Mouse (Mus musculus) right cerebral cortex, adult 18-20 months (tissue): ENCODE measurements around the gene Rgs6.

ENCODE experiments used
- DNase-seq: peaks from one replicate; pipeline ENCODE4 v3.0.0; 2022; ENCODE audit warnings: mixed read lengths

Gene Rgs6

DNA sequence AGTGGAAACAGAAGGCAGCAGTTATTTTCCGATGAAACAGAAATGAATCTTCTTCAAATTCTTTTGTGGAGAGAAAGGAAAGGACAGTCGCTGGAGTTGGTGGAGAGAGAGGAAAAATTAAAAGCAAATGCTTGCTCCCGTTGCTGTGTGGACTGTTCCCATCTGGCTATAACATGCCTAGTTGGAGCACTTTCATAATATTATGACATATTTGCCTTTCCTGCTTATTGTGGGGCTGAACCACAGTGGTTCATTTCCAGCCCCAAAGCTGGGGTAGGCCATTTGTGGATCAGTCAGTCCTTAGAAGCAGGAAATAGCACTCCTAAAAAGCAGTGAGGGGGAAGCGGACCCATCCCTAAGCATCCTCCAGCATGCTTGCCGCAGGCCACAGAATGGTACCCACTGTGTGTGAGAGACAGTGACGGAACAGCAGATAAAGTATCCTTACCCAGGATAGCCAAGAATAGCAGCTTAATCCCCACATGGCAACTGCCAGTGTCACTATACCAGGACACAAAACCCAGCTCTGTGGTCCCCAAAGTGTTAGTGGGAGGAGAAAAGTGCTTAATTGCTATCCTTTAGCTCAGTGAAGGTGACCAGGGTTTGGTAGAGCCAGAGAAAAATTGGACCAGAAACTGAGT lies 456.0 kb downstream of the Rgs6 start:
- no peak for DNase-seq

DNA sequence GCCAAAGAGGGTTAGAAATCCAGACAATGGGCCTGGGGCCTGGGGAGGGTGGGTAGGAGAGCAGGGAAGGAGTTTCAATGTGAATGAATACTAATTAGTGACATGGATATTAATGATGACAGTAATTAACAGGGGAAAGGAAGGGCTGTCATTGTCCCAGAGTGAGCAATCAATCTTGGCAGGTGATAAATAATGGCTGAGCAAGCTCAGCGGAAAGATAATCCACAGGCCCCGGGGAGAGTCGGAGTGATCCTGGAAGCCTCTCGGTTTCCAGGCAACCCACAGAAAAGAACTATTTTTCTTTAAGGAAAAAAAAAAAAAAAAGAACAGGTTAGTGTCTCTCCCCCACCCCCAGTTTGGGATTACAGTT lies 456.5 kb downstream of the Rgs6 start:
- DNase-seq, result no peak

DNA sequence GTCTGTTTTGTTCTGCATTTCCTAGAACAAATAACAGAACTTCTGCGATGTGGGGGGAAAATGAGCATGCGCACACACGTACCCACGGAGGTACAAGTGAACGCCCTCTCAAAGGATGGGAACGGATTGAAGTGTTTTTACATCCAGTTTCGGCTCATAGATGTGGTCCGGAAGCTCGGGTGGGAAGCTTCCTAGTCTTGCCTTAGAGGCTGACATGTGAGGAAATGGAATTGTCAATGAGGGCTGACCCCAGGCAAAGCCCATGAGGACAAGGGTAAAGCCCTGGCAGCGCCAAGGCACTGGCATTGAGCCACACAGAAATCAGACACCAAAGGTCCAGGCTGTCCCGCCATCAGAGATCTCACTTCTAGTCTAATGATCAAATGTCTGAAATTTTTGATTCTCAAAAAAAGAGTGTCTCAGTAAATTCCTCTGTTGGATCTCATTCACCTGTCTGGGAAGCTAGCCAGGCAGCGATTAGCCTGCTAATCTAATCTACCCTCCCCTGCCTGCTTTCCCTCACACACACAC lies 457.0 kb downstream of the Rgs6 start:
- DNase-seq, result peak; percentile 54

DNA sequence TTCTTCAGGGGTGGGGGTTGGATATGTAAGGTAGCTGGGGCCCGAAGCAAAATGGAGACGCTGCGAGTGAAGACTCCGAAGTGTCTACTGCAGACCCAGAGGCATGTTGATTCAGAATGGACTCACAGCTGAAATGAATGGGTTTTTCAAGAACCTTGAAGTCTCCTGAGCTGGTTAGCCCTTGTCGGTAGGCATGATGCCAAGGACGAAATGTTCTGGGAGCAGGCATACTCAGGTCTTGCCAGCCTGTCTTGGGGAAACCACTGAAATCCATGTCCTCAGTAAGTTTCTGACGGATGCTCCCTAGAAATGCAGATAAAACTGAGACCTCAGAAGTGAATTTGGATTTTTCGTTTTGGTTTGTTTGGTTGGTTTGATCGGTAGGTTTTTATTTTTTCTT lies 458.6 kb downstream of the Rgs6 start:
- DNase-seq, result peak; percentile 9

DNA sequence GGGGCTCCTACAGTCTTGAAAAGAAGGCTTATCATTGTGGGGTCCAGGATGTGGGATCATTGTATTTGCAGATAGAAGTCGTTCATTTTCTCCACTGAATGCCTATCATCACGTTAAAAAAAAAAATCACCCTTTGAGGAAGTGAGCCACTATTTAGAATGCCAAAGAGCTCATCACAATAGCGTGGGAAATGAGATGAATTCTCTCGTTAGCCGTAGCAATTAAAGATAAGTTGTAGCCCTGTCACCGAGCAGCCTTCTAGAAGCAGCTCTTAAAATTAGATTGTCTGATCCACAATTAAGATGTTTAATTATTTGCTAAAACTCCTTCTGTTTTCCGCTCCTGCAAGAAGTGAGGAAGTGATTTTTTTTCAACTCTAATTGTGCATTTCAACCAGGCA lies 459.6 kb downstream of the Rgs6 start:
- no peak for DNase-seq

DNA sequence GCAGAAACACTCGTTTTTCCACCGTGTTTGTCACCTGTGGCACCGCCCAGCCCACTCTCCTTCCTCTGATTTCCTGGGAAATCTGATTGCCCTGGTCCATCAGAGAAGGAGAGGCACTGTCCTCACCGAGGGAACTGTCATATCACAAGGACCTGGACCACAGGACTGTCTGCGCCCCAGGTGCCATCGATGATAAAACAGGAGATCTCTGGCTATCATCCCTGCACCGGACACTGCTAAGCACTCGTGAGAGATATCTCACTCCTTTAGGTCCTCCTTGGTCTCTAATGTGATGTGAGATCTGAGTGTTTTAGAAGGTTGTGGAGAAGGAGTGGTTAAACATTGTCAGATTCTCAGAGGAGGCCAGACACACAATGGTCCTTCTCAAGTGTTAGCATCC lies 462.4 kb downstream of the Rgs6 start:
- no peak for DNase-seq

DNA sequence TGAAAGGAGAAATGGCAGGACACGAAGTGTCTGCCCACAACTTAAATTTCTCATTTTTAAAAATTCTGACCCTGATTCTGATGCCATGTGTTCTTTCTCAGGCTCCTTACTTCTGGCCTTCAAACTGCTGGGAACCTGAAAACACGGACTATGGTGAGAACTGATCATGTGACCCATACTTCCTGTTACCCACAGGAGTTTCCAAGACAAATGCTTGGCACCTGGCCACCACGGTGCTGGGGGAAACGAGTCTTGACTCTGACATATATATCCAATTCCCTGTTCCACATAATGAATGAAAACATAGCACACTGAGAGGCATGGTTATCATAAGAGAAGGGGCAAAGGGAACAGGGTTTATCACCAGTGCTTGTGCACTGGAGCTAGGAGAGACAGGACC lies 464.3 kb downstream of the Rgs6 start:
- no peak for DNase-seq

DNA sequence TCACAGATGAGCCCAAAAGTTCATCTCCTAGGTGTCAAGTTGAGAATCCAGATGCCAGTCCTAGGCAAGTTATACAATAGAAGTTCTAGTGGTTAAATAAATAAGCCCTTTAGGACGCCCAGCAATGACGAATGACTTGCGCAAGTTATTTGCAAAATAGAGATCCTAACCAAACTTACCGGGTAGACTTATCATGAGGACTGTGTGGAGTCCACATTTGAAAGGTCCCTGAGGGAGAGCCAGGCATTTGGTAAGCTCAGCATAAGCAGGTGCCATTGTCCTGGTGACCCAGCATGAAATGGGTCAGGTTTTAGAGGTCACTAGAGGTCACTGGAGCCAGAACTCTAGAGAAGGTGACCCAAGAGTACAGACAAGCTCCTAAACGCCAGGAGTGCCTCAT lies 467.6 kb downstream of the Rgs6 start:
- no peak for DNase-seq

DNA sequence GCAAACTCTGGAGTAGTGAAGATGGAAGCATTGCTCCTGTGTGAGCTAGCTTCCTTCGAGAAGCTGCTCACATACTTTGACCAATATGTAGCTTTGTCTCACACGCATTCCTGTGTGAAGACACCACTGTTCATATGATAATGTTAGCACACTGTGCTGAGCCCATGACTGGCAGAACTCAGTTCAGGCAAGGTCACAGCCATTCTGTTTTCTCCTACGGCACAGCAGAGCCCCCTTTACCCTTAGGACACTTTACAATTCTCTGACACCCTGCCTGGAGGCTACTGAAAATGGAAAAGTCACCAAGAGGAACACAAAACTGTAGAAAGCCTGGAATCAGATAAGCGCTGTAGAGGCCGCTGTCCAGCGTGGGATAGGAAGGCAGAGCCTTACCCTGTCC lies 478.3 kb downstream of the Rgs6 start:
- DNase-seq, result no peak

DNA sequence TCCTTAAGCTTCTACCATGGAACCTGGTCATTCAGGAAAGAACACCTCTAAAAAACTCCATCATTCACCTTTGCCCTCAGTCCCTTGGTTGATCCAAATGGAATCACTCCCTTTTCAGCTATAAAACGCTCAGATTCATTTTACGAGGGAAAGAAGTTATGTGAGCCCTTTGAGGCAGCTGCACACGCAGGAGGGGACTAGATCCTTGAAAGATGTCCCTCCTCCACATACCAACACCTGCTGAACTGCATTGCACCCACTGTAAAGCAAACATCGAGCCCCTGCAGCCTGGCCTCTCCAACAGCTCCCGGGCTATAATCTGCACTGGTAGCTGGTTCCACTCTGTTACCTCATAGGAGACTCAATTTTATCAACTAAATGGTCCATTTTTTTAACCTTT lies 482.8 kb downstream of the Rgs6 start:
- DNase-seq, result no peak

DNA sequence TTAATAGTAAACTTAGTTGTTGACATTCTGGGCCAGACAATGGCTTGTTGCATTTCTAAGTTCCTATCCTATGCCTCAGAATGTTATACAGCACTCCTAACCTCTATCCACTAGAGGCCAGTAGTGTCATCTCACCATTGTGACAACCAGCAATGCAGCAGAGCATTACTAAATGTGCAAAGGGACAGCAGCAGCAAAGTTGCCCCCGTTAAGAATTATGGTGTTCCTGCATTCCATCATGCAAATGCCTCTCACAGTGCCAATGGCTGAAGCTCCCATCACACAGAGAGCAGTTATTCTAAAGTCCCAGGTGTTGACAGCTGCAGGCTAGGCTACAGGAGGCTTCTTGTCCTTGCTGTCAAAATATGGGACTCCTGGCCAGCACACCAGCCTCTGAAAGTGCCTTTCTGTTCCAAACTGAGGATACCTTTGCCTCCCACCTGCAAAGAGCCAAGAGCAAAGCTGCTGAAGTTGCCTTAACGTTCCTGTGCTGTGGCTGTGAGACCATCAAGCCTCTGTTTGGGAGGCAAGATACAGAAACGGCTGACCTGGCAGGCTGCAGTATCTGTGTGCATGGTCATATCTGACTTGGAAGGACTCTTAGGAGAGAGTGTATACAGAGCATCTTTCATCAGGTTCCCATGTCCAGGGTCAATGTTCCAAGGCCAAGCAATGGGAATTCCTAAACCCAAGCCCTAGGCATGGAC lies 484.2 kb downstream of the Rgs6 start:
- no peak for DNase-seq

DNA sequence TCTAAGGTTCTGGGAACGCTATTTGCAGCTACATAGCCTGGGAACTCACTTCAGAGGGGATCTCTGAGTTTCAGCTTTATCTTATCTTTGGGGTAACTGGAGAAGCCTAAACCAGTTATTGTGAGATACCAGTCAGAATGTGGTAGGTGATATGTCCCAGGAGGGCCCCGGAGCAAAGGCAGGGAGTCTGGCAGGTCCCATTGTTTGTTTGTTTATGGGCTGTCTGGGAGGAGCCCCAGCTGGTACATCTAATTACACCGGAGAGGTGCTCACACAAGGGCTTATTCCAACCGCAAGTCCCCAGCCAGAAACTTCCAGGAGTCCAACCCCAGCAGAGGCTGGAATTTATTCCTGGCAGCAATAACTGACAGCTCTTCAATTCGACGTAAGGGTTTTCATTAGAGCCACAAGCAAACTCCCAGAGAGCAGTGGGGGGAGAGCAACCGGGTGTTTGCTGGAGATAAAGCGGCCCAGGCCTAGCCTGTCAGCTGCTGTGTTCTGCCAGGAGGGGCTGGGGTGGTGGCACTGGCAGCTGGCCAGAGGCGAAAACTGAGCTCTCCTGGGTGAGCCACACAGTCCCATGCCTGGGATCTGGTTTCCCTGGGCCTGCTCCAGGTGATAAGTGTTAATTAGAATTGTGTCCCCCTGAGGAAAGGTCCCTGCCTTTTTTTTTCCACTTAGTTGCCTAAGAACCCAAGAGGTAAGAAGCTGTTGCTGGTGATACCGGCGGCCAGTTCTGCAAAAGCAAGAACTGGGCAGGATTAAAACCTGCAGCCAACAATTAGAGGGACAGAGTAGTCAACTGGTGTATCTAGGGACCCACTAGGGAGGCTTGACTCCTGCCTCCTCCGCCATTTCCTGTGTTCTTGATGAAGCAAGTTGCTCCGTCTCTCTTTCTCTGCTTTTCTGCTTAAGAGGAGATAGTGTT lies 485.1 kb downstream of the Rgs6 start:
- no peak for DNase-seq

DNA sequence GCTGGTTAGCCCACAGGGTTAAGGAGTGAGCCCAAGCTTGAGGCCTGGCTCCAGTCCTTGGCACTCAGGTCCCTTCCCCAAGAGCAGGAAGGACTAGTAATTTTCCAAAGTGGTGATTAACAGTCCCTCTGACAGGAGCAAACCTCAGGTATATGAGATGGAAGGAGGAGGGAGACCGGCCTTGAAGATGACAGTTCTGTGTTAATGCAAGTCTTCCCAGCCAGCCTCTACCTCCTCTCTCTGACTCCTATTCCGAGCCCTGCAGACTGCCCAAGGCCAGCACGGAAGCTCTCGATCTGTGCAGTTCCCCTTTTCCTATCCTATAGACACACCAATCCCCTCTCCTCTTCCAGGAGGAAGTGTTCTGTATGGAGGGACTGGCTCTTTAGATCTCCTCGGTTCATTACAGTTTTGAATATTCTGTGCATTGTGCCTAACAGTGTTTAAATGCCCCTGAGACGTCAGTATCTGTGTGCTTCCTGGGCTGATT lies 485.8 kb downstream of the Rgs6 start:
- no peak for DNase-seq

DNA sequence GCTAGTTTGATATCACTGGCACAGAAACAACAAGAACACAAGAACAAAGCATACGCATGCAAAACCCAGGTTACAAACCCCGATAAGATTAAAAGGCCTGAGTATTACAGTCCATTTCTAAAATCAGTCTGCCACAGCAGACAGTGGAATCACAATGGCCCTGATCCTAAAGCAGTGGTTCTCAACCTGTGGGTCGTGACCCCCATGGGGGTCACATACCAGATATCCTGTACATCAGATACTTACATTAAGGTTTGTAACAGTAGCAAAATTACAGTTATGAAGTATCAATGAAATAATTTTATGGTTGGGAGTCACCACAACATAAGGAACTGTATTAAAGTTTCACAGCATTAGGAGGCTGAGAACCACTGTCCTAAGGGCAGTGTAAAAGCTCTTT lies 488.1 kb downstream of the Rgs6 start:
- DNase-seq, result no peak

DNA sequence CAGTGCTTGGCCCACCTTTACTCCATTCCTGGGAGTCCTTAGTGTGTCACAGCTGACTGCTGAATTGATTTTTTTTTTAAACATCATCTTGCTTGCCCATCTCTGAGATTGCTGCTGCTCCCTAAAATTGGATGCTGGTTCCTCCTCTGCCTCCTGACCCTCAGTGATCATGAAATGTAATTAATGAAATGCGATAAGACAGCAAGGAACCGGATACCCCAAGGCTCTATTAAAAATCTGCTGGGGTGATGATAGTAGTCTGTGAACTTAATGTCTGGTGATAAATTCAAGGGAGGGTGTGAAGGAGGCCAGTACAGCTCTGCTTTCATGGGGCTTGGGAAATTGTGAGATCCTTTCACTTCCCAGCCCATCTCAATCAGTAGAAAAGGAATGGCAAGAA lies 489.4 kb downstream of the Rgs6 start:
- DNase-seq, result no peak

DNA sequence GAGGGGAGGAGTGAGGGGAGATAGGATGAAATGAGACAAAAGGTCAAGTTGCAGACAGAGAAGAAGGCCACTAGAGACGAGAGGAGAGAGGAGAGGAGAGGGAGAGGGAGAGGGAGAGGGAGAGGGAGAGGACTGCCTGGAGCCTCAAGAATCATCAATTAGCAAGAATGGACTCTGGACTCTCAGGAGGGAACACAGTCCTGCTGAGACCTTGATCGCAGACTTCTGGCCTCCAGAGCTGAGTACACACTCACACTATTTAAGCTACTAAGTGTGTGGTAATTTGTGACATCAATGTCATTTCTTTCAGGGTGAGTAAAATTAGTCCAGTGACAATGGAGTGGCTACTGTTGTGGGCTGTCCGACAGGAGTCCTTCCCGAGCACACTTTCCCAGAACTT lies 495.3 kb downstream of the Rgs6 start:
- no peak for DNase-seq

DNA sequence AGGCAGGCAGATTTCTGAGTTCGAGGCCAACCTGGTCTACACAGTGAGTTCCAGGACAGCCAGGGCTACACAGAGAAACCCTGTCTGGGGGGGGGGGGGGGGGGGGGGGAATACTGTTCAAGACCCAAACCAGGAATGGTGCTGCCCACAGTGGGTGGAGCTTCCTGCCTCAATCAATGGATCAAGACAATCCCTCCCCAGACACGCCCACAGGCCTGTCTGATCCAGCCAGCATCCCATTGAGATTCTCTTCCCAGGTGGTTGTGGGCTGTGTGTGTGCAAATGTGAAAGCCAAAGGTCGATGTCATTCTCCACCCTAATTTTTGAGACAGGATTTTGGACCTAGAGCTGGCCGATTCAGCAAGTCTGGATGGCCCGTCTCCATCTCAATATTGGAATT lies 496.5 kb downstream of the Rgs6 start:
- no peak for DNase-seq

DNA sequence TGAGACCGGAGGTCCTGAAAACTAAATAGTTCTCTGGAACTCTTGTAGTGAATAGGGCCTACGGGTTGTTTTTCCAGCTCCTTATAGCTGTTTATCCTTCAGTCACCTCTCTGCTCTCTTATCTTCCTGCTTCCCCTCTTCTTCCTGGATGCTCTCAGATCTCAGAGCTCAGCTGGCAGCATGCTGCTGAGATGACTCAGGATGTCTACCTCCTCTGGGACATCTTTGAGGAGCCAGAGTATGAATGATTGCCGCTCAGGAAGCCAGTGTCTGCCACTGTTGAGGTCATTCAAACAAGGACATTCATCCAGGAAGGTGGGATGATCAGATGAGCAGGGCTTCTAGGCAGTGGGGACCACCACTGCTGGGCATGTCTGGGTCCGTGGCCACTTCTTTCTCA lies 498.9 kb downstream of the Rgs6 start:
- DNase-seq, result no peak

DNA sequence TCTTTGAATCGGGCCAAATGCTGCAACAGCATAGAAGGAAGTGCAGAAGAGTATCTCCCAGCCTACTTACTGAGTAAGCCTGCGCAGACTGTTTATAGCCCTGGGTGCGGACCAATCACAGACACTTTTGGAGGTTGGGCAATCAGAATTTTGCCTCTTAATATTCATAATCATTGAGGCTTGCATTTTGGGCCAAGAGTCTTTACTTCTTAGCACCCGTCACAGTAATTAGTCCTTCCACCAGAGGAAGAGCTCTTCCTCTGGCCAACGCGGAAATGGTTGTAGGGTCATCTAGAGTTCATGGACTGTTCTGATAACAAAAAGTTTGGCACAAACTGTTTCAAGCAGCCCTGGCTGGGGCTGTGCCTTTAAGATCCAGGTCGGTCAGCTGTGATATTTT lies 499.5 kb downstream of the Rgs6 start:
- DNase-seq, result no peak

DNA sequence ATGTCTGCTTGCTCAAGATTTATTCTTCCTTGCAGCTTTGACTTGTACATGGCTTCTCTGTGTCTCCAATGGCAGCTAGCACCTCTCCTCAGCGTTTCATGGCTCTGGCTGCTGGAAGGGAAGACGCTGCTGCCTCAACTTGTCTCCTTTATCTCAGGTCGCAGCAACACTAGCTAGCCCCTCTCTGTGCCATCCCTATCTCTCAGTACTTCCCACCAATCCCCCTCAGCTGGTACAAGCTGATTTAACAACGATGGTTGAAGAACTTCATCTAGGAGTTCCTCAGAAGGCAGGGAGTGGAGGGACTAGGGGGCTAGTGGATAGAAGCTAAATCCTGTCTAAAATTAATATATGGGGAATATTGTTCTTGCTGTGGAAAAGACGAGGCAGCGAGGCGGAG lies 503.9 kb downstream of the Rgs6 start:
- DNase-seq, result no peak

DNA sequence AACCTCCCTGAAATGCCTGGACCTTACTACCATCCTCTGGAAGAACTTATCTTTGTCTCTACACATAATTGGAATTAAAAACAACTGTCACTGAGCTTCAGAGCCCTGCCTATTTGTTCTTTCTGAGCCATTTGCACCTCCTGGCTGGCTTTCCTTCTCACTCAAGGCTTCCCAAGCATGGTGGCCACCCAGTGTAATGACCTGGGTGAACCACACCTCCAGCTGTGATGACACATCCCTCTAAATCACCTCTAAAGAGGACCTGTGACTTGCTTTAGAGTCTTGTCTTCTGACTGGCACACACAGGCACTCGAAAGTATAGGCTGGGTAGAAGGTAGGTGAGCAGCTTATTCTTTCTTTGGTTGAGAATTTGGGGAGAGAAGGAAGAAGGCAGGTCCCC lies 509.7 kb downstream of the Rgs6 start:
- DNase-seq, result no peak

DNA sequence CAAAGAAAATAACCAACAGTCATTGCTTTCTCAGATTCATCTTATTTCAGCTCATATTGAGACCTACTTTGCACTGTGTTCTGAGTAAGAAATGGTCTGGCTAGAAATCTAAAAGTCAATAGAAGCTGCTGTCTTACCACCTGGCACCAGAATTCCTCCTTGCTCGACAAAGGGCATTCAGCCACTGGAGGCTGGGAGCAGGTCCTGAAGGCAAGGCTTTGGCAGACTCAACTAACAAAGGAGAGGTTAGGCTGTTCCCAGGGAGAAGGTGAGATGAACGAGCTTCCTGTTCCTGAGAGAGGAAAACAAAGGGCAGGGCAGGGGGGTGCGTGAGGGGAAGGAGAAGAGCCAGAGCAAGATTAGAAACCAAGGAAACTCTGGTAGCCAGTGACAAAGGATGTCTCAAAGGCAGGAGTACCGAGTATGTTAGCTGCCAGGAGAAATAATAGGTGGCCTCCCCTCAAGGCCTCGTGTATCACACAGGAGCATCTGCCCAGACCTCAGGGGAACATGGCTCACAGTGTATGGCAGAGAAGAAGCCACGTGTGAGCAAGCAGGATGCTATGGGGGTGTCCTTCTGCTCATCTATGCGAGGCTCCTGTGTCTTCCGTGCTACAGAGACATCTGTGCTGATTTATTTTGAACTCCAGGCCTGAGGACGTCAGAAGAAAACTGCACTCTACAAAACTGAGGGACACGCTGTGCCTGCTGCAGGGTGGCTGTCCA lies 510.7 kb downstream of the Rgs6 start:
- DNase-seq, result no peak

DNA sequence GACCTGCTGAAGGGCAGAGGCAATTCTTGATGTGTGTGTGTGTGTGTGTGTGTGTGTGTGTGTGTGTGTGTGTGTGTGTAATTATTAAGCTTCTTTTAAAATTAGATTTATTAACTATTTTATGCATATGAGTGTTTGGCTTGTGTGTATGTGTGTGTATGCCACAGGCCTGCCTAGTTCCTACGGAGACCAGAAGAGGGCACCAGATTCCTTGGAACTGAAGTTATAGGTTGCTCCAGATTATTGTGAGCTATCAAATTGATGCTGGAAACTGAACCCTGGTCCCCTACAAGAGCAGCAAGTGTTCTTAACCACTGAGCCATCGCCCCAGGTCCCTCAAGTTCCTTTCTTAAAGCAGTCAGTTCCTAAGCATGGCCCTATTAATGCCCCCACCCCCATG lies 511.8 kb downstream of the Rgs6 start:
- DNase-seq, result no peak
